Mouse (Mus musculus) kidney, embryonic 15.5 days (tissue): ENCODE measurements around the gene Cars2. TPM values are rescaled to one million over a fixed set of nuclear protein-coding genes. Genes with fewer than 3 reads are reported as not detected.
"Not testable (repeated sequence)": the region's sequence is repeated elsewhere in the genome, so short reads cannot be mapped to it uniquely, and the experiment has no call there.

Experiments
- ATAC-seq: fragments of 200-750 bp; cut with Nextera tagmentation; replicated peaks from 2 replicates; pipeline ENCODE4 v1.8.0; 2017; ENCODE audit warnings: moderate TSS enrichment; ENCODE audit not compliant: low FRiP score
- H3K27ac ChIP-seq: fragments of 300-500 bp; sonication (generic); 2 replicates; pipeline ENCODE4 v1.5.1; 2015; ENCODE audit warnings: mild to moderate bottlenecking, inconsistent platforms
- H3K27me3 ChIP-seq: fragments of 300-500 bp; sonication (generic); 2 replicates; pipeline ENCODE4 v1.6.1; 2015; ENCODE audit warnings: inconsistent platforms
- H3K36me3 ChIP-seq: fragments of 300-500 bp; sonication (generic); 2 replicates; pipeline ENCODE4 v1.6.1; 2015; ENCODE audit warnings: inconsistent platforms
- H3K4me1 ChIP-seq: fragments of 300-500 bp; sonication (generic); 2 replicates; pipeline ENCODE4 v1.6.1; 2015; ENCODE audit warnings: inconsistent platforms
- H3K4me2 ChIP-seq: fragments of 300-500 bp; sonication (generic); 2 replicates; pipeline ENCODE4 v1.6.1; 2015; ENCODE audit warnings: moderate library complexity, mild to moderate bottlenecking, inconsistent platforms
- H3K4me3 ChIP-seq: fragments of 300-500 bp; sonication (generic); replicated peaks from 2 replicates; pipeline ENCODE4 v1.5.1; 2015; ENCODE audit warnings: mild to moderate bottlenecking, inconsistent platforms
- H3K9ac ChIP-seq: fragments of 300-500 bp; sonication (generic); 2 replicates; pipeline ENCODE4 v1.6.1; 2015; ENCODE audit warnings: mild to moderate bottlenecking, inconsistent platforms
- H3K9me3 ChIP-seq: fragments of 300-500 bp; sonication (generic); replicated peaks from 2 replicates; pipeline ENCODE4 v1.6.1; 2016; ENCODE audit warnings: inconsistent platforms
- WGBS: fragments of 180-500 bp; shearing (Covaris S2); methylation state at CpG from one replicate; pipeline ENCODE4 v1.1.7; 2015; ENCODE audit warnings: mixed read lengths; 5-methylcytosine and 5-hydroxymethylcytosine counted together
- polyA plus RNA-seq: library from polyadenylated mRNA; unstranded; fragments of >200 nt; fragmentation: Nextera tagmentation; extraction: Ambion mirVana; gene quantifications from 2 replicates; pipeline ENCODE4 v1.2.1, GENCODE M21; 2015

Cars2 gene
- polyA plus RNA-seq, 1 experiment from 2014 or later = 28.3 TPM

GRCm38 (mm10) chr8:11554799-11555719, 4.5 kb upstream of the Cars2 start, which contains the start of gene Ing1:
TSS of gene Ing1 (plus strand) at chr8:11555571.
- Histone ChIP-seq H3K4me2 (peak within 1 kb of the TSS; percentile 88), H3K36me3 (no peaks in the 10 kb centered on the region), H3K27ac (peak within 1 kb of the TSS; percentile 99), H3K27me3 (no peaks in the 10 kb centered on the region), H3K9ac (peak within 1 kb of the TSS; percentile 94), H3K4me1 (peaks cover 30% of the 10 kb centered on the region), H3K4me3 (peak within 1 kb of the TSS; percentile 95), H3K9me3 (no peaks in the 10 kb centered on the region)
- WGBS = under 1% methylated on average over 52 of the region's 52 CpGs
- peak; percentile 77 for ATAC-seq

- ATAC-seq = no peak
- no peak overlapping the region for H3K4me3 ChIP-seq
- H3K4me2 ChIP-seq = no peak overlapping the region
- no peak overlapping the region for H3K27ac ChIP-seq
- 71% methylated on average over 10 of the region's 10 CpGs for WGBS
- no peak overlapping the region for H3K9ac ChIP-seq
- peaks cover 14% of the 10 kb centered on the region for H3K36me3 ChIP-seq
- no peaks in the 10 kb centered on the region for H3K27me3 ChIP-seq
- no peaks in the 10 kb centered on the region for H3K9me3 ChIP-seq
- peaks cover 24% of the 10 kb centered on the region for H3K4me1 ChIP-seq
Measured at GRCm38 (mm10) chr8:11552390-11552789, 1.8 kb upstream of the Cars2 start.

- H3K27ac ChIP-seq, H3K9ac ChIP-seq, H3K27me3 ChIP-seq, H3K9me3 ChIP-seq, H3K4me3 ChIP-seq, ATAC-seq: not testable (repeated sequence)
- Histone ChIP-seq H3K4me1 (peaks cover 24% of the 10 kb centered on the region), H3K4me2 (peak overlapping the region; percentile 83), H3K36me3 (peaks cover 19% of the 10 kb centered on the region)
- WGBS = 85% methylated on average over 4 of the region's 4 CpGs
Measured at GRCm38 (mm10) chr8:11551497-11551896, 914 bp upstream of the Cars2 start.

GRCm38 (mm10) chr8:11549706-11550105, 877 bp downstream of the Cars2 start:
- no peaks in the 10 kb centered on the region for H3K27me3 ChIP-seq
- H3K4me3 ChIP-seq = peak overlapping the region; percentile 83
- WGBS = 21% methylated on average over 7 of the region's 7 CpGs
- H3K27ac ChIP-seq = peak overlapping the region; percentile 94; the same call in 1 of the 2 replicates
- H3K4me2 ChIP-seq = peak overlapping the region; percentile 83
- peaks cover 23% of the 10 kb centered on the region for H3K4me1 ChIP-seq
- H3K36me3 ChIP-seq = peaks cover 28% of the 10 kb centered on the region
- H3K9me3 ChIP-seq = no peaks in the 10 kb centered on the region
- ATAC-seq = no peak
- peak overlapping the region; percentile 88 for H3K9ac ChIP-seq

GRCm38 (mm10) chr8:11547063-11547462, 3.5 kb downstream of the Cars2 start:
- H3K4me2 ChIP-seq = no peak overlapping the region

GRCm38 (mm10) chr8:11544386-11544785, 6.2 kb downstream of the Cars2 start:
- H3K4me1 ChIP-seq = no peaks in the 10 kb centered on the region; the same call in 1 of the 2 replicates
- H3K36me3 ChIP-seq = peaks cover 70% of the 10 kb centered on the region
- no peak overlapping the region for H3K4me2 ChIP-seq
- no peak overlapping the region for H3K4me3 ChIP-seq
- H3K27ac ChIP-seq = no peak overlapping the region
- no peak overlapping the region for H3K9ac ChIP-seq
- WGBS = 48% methylated on average over 3 of the region's 3 CpGs
- no peaks in the 10 kb centered on the region for H3K9me3 ChIP-seq
- ATAC-seq = no peak
- no peaks in the 10 kb centered on the region for H3K27me3 ChIP-seq

More at GRCm38 (mm10) chr8:11547063-11547462, 3.5 kb downstream of the Cars2 start:
- Histone ChIP-seq H3K4me1 (peaks cover 13% of the 10 kb centered on the region), H3K9me3 (no peaks in the 10 kb centered on the region), H3K4me3 (no peak overlapping the region), H3K27ac (no peak overlapping the region), H3K9ac (no peak overlapping the region), H3K27me3 (no peaks in the 10 kb centered on the region), H3K36me3 (peaks cover 43% of the 10 kb centered on the region)
- ATAC-seq = no peak
- 63% methylated on average over 6 of the region's 6 CpGs for WGBS

- ATAC-seq = no peak
- no peak overlapping the region for H3K9ac ChIP-seq
- peaks cover 65% of the 10 kb centered on the region for H3K36me3 ChIP-seq
- H3K9me3 ChIP-seq = no peaks in the 10 kb centered on the region
- no peaks in the 10 kb centered on the region for H3K27me3 ChIP-seq
- H3K27ac ChIP-seq = no peak overlapping the region
- H3K4me1 ChIP-seq = no peaks in the 10 kb centered on the region
- no peak overlapping the region for H3K4me2 ChIP-seq
- H3K4me3 ChIP-seq = no peak overlapping the region
- WGBS = 80% methylated on average over 4 of the region's 4 CpGs
Measured at GRCm38 (mm10) chr8:11542866-11543265, 7.7 kb downstream of the Cars2 start.

GRCm38 (mm10) chr8:11542031-11542430, 8.6 kb downstream of the Cars2 start:
- no peak for ATAC-seq
- WGBS = 85% methylated on average over 12 of the region's 12 CpGs
- no peaks in the 10 kb centered on the region for H3K9me3 ChIP-seq
- peaks cover 62% of the 10 kb centered on the region for H3K36me3 ChIP-seq
- no peak overlapping the region for H3K4me3 ChIP-seq
- no peak overlapping the region for H3K9ac ChIP-seq
- no peaks in the 10 kb centered on the region for H3K27me3 ChIP-seq
- no peaks in the 10 kb centered on the region for H3K4me1 ChIP-seq
- H3K27ac ChIP-seq = peak overlapping the region; percentile 48; the same call in 1 of the 2 replicates
- H3K4me2 ChIP-seq = no peak overlapping the region

- Histone ChIP-seq H3K4me2 (no peak overlapping the region), H3K9me3 (no peaks in the 10 kb centered on the region), H3K36me3 (peaks cover 65% of the 10 kb centered on the region), H3K9ac (no peak overlapping the region), H3K4me1 (no peaks in the 10 kb centered on the region), H3K4me3 (no peak overlapping the region), H3K27ac (no peak overlapping the region), H3K27me3 (no peaks in the 10 kb centered on the region)
- ATAC-seq = no peak
- 94% methylated on average over 8 of the region's 8 CpGs for WGBS
Measured at GRCm38 (mm10) chr8:11540182-11540581, 10.4 kb downstream of the Cars2 start.

- Histone ChIP-seq H3K4me1 (no peaks in the 10 kb centered on the region), H3K9me3 (no peaks in the 10 kb centered on the region), H3K4me3 (no peak overlapping the region), H3K9ac (no peak overlapping the region), H3K27me3 (no peaks in the 10 kb centered on the region), H3K4me2 (no peak overlapping the region), H3K27ac (no peak overlapping the region), H3K36me3 (peaks cover 74% of the 10 kb centered on the region)
- no peak for ATAC-seq
- 95% methylated on average over 4 of the region's 4 CpGs for WGBS
Measured at GRCm38 (mm10) chr8:11539049-11539448, 11.5 kb downstream of the Cars2 start.

- ATAC-seq = no peak
- Histone ChIP-seq H3K4me3 (no peak overlapping the region), H3K4me2 (no peak overlapping the region), H3K9ac (no peak overlapping the region), H3K27ac (no peak overlapping the region), H3K9me3 (no peaks in the 10 kb centered on the region), H3K27me3 (no peaks in the 10 kb centered on the region), H3K36me3 (peaks cover 63% of the 10 kb centered on the region), H3K4me1 (no peaks in the 10 kb centered on the region)
- 55% methylated on average over 9 of the region's 9 CpGs for WGBS
Measured at GRCm38 (mm10) chr8:11534494-11534893, 16.1 kb downstream of the Cars2 start.

GRCm38 (mm10) chr8:11530849-11531248, 19.7 kb downstream of the Cars2 start:
- no peaks in the 10 kb centered on the region for H3K27me3 ChIP-seq
- no peak overlapping the region for H3K9ac ChIP-seq
- H3K9me3 ChIP-seq = no peaks in the 10 kb centered on the region
- 74% methylated on average over 4 of the region's 4 CpGs for WGBS
- H3K27ac ChIP-seq = no peak overlapping the region
- no peak overlapping the region for H3K4me2 ChIP-seq
- peaks cover 60% of the 10 kb centered on the region for H3K36me3 ChIP-seq
- no peak overlapping the region for H3K4me3 ChIP-seq
- no peak for ATAC-seq
- H3K4me1 ChIP-seq = no peaks in the 10 kb centered on the region
